Mouse (Mus musculus) liver, embryonic 16.5 days (tissue): ENCODE measurements around the gene Gpr84. TPM values are rescaled to one million over a fixed set of nuclear protein-coding genes. Genes with fewer than 3 reads are reported as not detected.

ENCODE experiments used
- ATAC-seq: fragments of 200-750 bp; cut with Nextera tagmentation; 2 replicates; pipeline ENCODE4 v1.8.0; 2017; ENCODE audit warnings: low read depth, mild to moderate bottlenecking, moderate number of reproducible peaks, moderate library complexity
- H3K27ac ChIP-seq: fragments of 300-500 bp; sonication (generic); 2 replicates; pipeline ENCODE4 v1.5.1; 2014; ENCODE audit warnings: mild to moderate bottlenecking, low read length
- H3K27me3 ChIP-seq: fragments of 300-500 bp; sonication (generic); 2 replicates; pipeline ENCODE4 v1.6.1; 2014; ENCODE audit warnings: low read depth, low read length, mixed read lengths; ENCODE audit not compliant: control insufficient read depth, insufficient read depth
- H3K36me3 ChIP-seq: fragments of 300-500 bp; sonication (generic); 2 replicates; pipeline ENCODE4 v1.6.1; 2014; ENCODE audit warnings: mild to moderate bottlenecking; ENCODE audit not compliant: control insufficient read depth, insufficient read depth
- H3K4me1 ChIP-seq: fragments of 300-500 bp; sonication (generic); 2 replicates; pipeline ENCODE4 v1.6.1; 2014; ENCODE audit warnings: low read depth, low read length, mixed read lengths; ENCODE audit not compliant: control insufficient read depth
- H3K4me2 ChIP-seq: fragments of 300-500 bp; sonication (generic); 2 replicates; pipeline ENCODE4 v1.6.1; 2014; ENCODE audit warnings: low read depth, low read length, mixed read lengths
- H3K4me3 ChIP-seq: fragments of 300-500 bp; sonication (generic); 2 replicates; pipeline ENCODE4 v1.5.1; 2014; ENCODE audit warnings: low read depth, mild to moderate bottlenecking, low read length
- H3K9ac ChIP-seq: fragments of 300-500 bp; sonication (generic); 2 replicates; pipeline ENCODE4 v1.6.1; 2014; ENCODE audit warnings: low read depth, low read length
- H3K9me3 ChIP-seq: fragments of 300-500 bp; sonication (generic); replicated peaks from 2 replicates; pipeline ENCODE4 v1.6.1; 2016; ENCODE audit warnings: low read length; ENCODE audit not compliant: control insufficient read depth
- WGBS: fragments of 180-500 bp; shearing (Covaris S2); extraction: QIAGEN DNeasy Blood & Tissue Kit; methylation state at CpG from one replicate; pipeline ENCODE4 v1.1.7; 2014; ENCODE audit not compliant: insufficient replicate concordance; 5-methylcytosine and 5-hydroxymethylcytosine counted together
- polyA plus RNA-seq: library from polyadenylated mRNA; unstranded; fragments of >200 nt; fragmentation: Nextera tagmentation; extraction: Ambion mirVana; gene quantifications from 2 replicates; pipeline ENCODE4 v1.2.1, GENCODE M21; 2015

Gene Gpr84
- polyA plus RNA-seq, 1 experiment from 2014 or later = 1.0 TPM

DNA sequence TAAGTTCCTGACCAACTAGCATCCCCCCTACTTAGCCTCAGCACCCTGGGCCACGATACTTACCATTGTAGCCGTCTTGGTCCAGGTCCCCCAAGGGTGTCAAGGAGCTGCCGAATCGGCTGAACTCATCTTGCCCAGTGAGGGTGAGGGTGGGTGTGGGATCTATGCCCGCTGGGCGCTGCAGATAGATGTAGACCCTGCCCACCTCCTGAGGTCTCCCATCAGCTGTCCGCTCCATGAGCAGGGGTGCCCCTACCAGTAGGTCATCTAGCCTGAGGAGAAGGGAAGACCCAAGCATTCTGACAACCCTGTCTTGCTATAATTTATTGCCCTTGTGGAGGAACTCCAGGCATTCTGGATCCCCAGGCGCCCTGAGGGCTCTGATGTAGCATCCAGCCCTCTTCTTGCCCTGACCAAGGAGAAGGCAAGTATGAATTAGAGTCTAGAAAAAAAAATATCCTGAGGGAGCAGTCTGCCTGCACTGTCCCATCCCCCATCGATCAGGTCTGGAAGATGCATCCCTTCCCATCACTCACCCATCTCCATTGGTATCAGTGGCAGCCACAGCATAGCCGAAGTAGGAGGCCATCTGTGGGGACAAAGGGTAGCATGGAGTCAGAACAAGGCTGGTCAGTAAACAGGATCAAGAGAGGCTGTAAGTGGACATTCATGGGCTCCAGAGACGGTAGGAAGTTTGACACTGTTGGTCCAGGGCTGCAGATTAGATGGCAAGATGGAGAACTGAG lies 43.3 kb upstream of the Gpr84 start:
- H3K4me3 ChIP-seq = no peak overlapping the region
- no peak for ATAC-seq
- WGBS = 79% methylated on average over 11 of the region's 11 CpGs

DNA sequence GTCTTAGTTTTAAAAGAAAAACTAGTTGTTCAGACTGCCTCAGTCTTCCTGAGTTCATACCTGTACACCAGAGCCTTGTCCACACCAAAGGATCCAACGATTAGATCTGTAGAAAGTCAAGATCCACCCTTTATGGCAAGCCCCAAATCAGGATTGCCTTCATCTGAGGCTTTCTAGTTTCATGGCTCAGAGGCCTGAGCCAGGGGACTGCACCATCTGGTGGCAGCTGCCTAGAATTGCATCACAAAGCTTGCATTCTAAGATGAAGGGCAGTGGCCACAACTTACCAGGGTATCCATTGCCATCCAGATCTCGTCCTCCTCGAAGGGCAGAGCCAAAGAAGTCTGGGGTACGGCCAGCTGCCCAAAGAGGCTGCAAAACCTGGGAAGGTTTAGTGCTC lies 42.4 kb upstream of the Gpr84 start:
- Histone ChIP-seq H3K4me3 (no peak overlapping the region), H3K36me3 (peaks cover 31% of the 10 kb centered on the region), H3K4me1 (no peaks in the 10 kb centered on the region), H3K9me3 (no peaks in the 10 kb centered on the region), H3K27me3 (no peaks in the 10 kb centered on the region), H3K27ac (no peak overlapping the region), H3K4me2 (no peak overlapping the region), H3K9ac (no peak overlapping the region)
- 0 out of 2 replicates have a peak, but pooled peaks have one; percentile 15 for ATAC-seq
- WGBS = 36% methylated on average over 4 of the region's 4 CpGs

More for the DNA sequence above, 43.3 kb upstream of the Gpr84 start:
- no peaks in the 10 kb centered on the region for H3K27me3 ChIP-seq
- H3K4me1 ChIP-seq = peaks cover 7% of the 10 kb centered on the region
- no peak overlapping the region for H3K9ac ChIP-seq
- H3K9me3 ChIP-seq = no peaks in the 10 kb centered on the region
- H3K36me3 ChIP-seq = peaks cover 30% of the 10 kb centered on the region
- H3K4me2 ChIP-seq = no peak overlapping the region
- H3K27ac ChIP-seq = no peak overlapping the region

DNA sequence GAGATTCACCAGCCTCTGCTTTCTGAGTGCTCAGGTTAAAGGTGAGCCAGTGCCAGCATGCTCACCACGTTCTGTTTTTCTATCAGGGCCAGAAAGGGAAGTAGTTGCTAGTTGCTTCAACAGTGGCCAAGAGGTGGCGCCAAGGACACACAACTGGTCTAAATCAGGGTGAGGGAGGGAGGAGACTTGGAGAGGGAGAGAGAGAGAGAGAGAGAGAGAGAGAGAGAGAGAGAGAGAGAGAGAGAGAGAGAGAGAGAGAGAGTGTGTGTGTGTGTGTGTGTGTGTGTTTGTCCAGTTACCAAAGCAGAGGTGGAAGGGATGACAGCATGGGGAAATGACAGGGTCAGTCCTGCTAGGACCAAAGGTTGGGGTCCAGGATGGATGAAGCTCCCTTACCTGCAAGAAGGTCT lies 36.9 kb upstream of the Gpr84 start:
- 0% methylated on average over 2 of the region's 2 CpGs for WGBS
- no peak overlapping the region for H3K27ac ChIP-seq
- H3K36me3 ChIP-seq = peaks cover 21% of the 10 kb centered on the region
- no peak overlapping the region for H3K4me3 ChIP-seq
- no peaks in the 10 kb centered on the region for H3K4me1 ChIP-seq
- H3K9me3 ChIP-seq = no peaks in the 10 kb centered on the region
- no peak; the same call in 1 of the 2 replicates for ATAC-seq
- H3K9ac ChIP-seq = no peak overlapping the region
- H3K27me3 ChIP-seq = no peaks in the 10 kb centered on the region
- H3K4me2 ChIP-seq = no peak overlapping the region

DNA sequence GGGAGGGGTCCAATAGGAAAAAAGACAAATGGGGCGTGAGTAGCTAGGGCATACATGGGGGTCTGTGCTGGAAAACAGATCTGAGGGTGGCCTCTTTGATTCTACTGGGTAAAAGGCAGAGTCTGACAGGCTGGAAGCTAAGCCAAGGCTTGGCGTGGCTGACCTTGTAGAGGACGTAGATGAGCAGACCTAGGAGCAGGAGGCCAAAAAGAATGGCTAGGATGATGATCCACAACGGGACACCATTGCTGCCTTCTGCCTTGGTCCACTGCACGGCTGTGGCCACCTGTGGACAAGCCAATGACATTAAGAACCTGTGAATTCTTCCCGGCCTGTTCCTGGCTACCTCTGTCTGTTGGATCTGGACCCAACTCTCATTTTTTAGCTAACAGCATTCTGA lies 35.4 kb upstream of the Gpr84 start:
- Histone ChIP-seq H3K4me1 (no peaks in the 10 kb centered on the region), H3K27ac (no peak overlapping the region), H3K27me3 (peaks cover 4% of the 10 kb centered on the region), H3K9me3 (no peaks in the 10 kb centered on the region), H3K36me3 (peaks cover 11% of the 10 kb centered on the region; the same call in 1 of the 2 replicates), H3K4me3 (no peak overlapping the region), H3K4me2 (no peak overlapping the region), H3K9ac (no peak overlapping the region)
- ATAC-seq = no peak
- 61% methylated on average over 6 of the region's 6 CpGs for WGBS

DNA sequence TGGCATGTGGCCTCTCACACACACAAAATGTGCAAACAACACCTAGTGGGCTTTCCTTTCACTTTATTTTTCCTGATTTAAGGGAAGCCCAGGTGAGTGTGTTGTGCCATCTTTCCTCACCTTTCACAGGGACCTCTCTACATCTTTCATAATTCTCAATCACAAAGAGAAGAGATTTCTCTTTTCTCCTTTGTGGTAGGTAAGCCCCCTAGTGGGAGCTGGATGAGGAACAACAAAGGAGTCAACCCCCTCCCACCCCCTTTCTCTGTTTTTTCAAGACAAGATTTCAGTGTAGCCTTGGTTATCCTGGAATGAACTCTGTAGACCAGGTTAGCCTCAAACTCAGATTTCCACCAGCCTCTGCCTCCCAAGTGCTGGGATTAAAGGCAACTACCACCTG lies 33.1 kb upstream of the Gpr84 start:
- Histone ChIP-seq H3K36me3 (peaks cover under 1% of the 10 kb centered on the region; the same call in 1 of the 2 replicates), H3K4me3 (no peak overlapping the region), H3K27ac (no peak overlapping the region), H3K4me2 (no peak overlapping the region), H3K4me1 (peaks cover 14% of the 10 kb centered on the region), H3K27me3 (peaks cover 20% of the 10 kb centered on the region), H3K9me3 (no peaks in the 10 kb centered on the region), H3K9ac (no peak overlapping the region)
- ATAC-seq = no peak

DNA sequence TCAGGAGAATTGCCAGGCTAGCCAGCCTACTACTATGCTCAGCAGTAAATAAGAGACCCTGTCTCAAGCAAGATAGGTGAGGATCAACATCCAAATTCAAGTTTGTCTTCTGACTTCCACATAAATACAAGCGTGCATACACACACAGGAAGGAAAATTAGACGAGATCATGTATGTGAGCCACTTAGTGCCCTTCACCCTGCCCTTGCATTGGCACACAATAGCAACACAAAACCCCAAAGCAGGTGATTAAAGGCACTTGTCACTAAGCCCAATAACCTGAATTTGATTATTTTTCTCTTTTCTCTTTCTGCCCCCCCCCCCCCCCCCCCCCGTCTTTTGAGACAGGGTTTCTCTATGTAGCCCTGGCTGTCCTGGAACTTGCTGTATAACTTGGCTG lies 32.6 kb upstream of the Gpr84 start:
- no peak overlapping the region for H3K27ac ChIP-seq
- no peak overlapping the region for H3K4me2 ChIP-seq

DNA sequence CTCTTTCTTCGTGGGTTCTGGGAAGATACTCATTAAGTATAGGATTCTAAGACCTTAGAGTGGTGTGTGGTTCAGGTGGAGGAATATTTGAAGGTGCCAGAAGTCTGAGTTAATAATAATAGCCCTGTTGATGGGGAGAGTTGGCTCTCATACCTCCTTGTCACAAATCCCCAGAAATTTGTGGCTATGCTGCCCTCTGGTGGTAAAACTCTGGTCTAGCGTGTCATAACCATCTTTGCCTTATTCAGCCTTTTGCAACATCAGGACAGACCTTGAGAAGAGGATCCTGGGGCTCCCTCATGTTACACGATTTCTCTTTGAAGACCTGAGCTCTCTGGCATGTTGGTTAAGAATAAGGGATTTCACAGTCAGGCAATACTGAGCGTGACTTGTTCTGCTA lies 32.0 kb upstream of the Gpr84 start:
- Histone ChIP-seq H3K4me3 (no peak overlapping the region), H3K4me1 (peaks cover 18% of the 10 kb centered on the region), H3K4me2 (no peak overlapping the region), H3K27ac (no peak overlapping the region), H3K27me3 (peaks cover 22% of the 10 kb centered on the region), H3K9ac (no peak overlapping the region), H3K9me3 (no peaks in the 10 kb centered on the region), H3K36me3 (no peaks in the 10 kb centered on the region)
- whole genome bisulfite sequencing = 19% methylated on average over 4 of the region's 4 CpGs
- ATAC-seq = no peak

More for the DNA sequence above, 32.6 kb upstream of the Gpr84 start:
- Histone ChIP-seq H3K9me3 (no peaks in the 10 kb centered on the region), H3K4me3 (no peak overlapping the region), H3K27me3 (peaks cover 22% of the 10 kb centered on the region), H3K36me3 (no peaks in the 10 kb centered on the region), H3K4me1 (peaks cover 15% of the 10 kb centered on the region), H3K9ac (no peak overlapping the region)
- 50% methylated on average over 3 of the region's 3 CpGs for WGBS
- ATAC-seq = no peak

DNA sequence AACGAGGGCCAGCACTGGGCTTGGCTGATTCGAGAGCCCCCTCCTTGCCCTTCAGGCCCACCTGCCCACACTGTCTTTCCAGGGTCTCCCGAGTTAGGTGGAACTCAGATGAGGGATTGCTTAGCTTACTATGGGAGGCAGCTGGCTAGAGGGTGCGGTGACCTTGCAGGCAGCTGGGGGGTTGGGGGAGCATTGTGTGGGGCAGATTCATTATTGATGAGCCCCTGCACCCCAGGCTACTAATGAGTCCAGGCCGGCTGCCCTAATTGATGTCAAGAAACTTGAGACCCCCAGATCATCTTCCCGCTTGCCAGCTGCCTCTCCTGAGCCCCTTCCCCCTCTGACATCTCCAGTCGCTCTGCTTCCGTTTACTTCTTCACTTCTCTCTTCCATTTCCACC lies 31.1 kb upstream of the Gpr84 start:
- Histone ChIP-seq H3K4me3 (no peak overlapping the region), H3K4me2 (no peak overlapping the region), H3K9me3 (no peaks in the 10 kb centered on the region), H3K27me3 (peaks cover 22% of the 10 kb centered on the region), H3K9ac (no peak overlapping the region), H3K27ac (no peak overlapping the region), H3K36me3 (no peaks in the 10 kb centered on the region), H3K4me1 (peaks cover 21% of the 10 kb centered on the region)
- ATAC-seq = no peak
- 52% methylated on average over 8 of the region's 8 CpGs for WGBS

DNA sequence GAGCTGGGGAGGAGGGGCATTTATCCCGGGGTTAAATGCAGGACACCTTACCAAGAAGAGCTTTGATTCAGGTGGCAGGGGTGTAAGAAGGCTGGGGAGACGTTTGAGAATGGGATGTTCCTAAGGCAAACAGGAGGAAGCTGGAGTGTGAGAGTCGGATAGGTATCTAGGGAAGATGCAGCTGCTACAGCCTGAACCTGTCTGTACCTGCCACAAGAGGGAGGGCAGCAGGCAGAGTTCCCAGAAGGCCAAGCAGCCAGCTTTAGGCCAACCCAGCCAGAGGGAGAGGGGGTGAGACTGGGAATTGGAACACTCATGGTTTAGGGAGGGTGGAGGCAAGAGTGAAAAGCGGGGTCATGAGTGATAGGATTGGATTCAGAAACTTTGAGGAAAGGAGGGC lies 30.4 kb upstream of the Gpr84 start:
- no peak overlapping the region for H3K27ac ChIP-seq
- no peak overlapping the region for H3K4me3 ChIP-seq
- peaks cover 22% of the 10 kb centered on the region for H3K27me3 ChIP-seq
- WGBS = 21% methylated on average over 4 of the region's 4 CpGs
- H3K9ac ChIP-seq = no peak overlapping the region
- H3K4me1 ChIP-seq = peaks cover 21% of the 10 kb centered on the region
- H3K36me3 ChIP-seq = no peaks in the 10 kb centered on the region
- no peak overlapping the region for H3K4me2 ChIP-seq
- ATAC-seq = no peak
- no peaks in the 10 kb centered on the region for H3K9me3 ChIP-seq
